Mouse (Mus musculus): Measurements from ENCODE around the gene Ttc26. TPM values are rescaled to one million over a fixed set of nuclear protein-coding genes. Genes with fewer than 3 reads are reported as not detected.
"Not testable (repeated sequence)": the region's sequence is repeated elsewhere in the genome, so short reads cannot be mapped to it uniquely, and the experiment has no call there.

Ttc26 gene
- total RNA-seq, 2 experiments from 2014 or later = 6.8 to 12.1 TPM

- intact Hi-C loops (cut with DNase I) = no loop called here
- DNase-seq (ENCODE audit: low spot score in 2 of 2) = no peak
These were observed 25.9 kb upstream of the Ttc26 start for GRCm38 (mm10) chr6:38355354-38355823.

- DNase-seq (ENCODE audit: low spot score in 2 of 2) = no peak
- intact Hi-C loops (cut with DNase I) = no loop called here
These were observed 25.4 kb upstream of the Ttc26 start for GRCm38 (mm10) chr6:38355862-38356261.

GRCm38 (mm10) chr6:38356661-38357433 is 24.4 kb upstream of the Ttc26 start:
- intact Hi-C loops (cut with DNase I); DNase-seq (ENCODE audit: low spot score in 2 of 2): not testable (repeated sequence)

- DNase-seq (ENCODE audit: low spot score in 2 of 2) = no peak
- intact Hi-C loops (cut with DNase I) = no loop called here
These were observed 23.5 kb upstream of the Ttc26 start for GRCm38 (mm10) chr6:38357603-38358252.

- no peak for DNase-seq (ENCODE audit: low spot score in 2 of 2)
- intact Hi-C loops (cut with DNase I) = no loop called here
These were observed 22.8 kb upstream of the Ttc26 start for GRCm38 (mm10) chr6:38358253-38359027.

GRCm38 (mm10) chr6:38359044-38359735 is 22.1 kb upstream of the Ttc26 start:
- DNase-seq (ENCODE audit: low spot score in 2 of 2); intact Hi-C loops (cut with DNase I): not testable (repeated sequence)

- no peak for DNase-seq (ENCODE audit: low spot score in 2 of 2)
- intact Hi-C loops (cut with DNase I) = no loop called here
These were observed 21.4 kb upstream of the Ttc26 start for GRCm38 (mm10) chr6:38359736-38360499.

GRCm38 (mm10) chr6:38361065-38361464 is 20.2 kb upstream of the Ttc26 start:
- intact Hi-C loops (cut with DNase I) = no loop called here
- DNase-seq (ENCODE audit: low spot score in 2 of 2) = no peak

GRCm38 (mm10) chr6:38361937-38362336 is 19.3 kb upstream of the Ttc26 start:
- intact Hi-C loops (cut with DNase I) = no loop called here
- no peak for DNase-seq (ENCODE audit: low spot score in 2 of 2)

GRCm38 (mm10) chr6:38363370-38363769 is 17.9 kb upstream of the Ttc26 start:
- DNase-seq (ENCODE audit: low spot score in 2 of 2) = no peak
- intact Hi-C loops (cut with DNase I) = no loop called here

- intact Hi-C loops (cut with DNase I) = no loop called here
These were observed 17.1 kb upstream of the Ttc26 start for GRCm38 (mm10) chr6:38364121-38364520.

GRCm38 (mm10) chr6:38369945-38370344 is 11.3 kb upstream of the Ttc26 start:
- intact Hi-C loops (cut with DNase I) = no loop called here
- DNase-seq (ENCODE audit: low spot score in 2 of 2) = no peak

More at GRCm38 (mm10) chr6:38364121-38364520, 17.1 kb upstream of the Ttc26 start:
- DNase-seq (ENCODE audit: low spot score in 2 of 2) = no peak

GRCm38 (mm10) chr6:38374271-38374670 is 7.0 kb upstream of the Ttc26 start:
- no peak for DNase-seq (ENCODE audit: low spot score in 2 of 2)
- intact Hi-C loops (cut with DNase I) = no loop called here

GRCm38 (mm10) chr6:38380764-38381128 is 523 bp upstream of the Ttc26 start:
- no peak for DNase-seq (ENCODE audit: low spot score in 2 of 2)
- intact Hi-C loops (cut with DNase I) = loop anchor here (5.0 kb wide), 1 partner anchor 52 kb away; the partner anchor contains the start of gene Ubn2

- intact Hi-C loops (cut with DNase I) = no loop called here
These were observed 8.4 kb downstream of the Ttc26 start for GRCm38 (mm10) chr6:38389671-38390070.

GRCm38 (mm10) chr6:38432457-38432856 is 51.2 kb downstream of the Ttc26 start:
- intact Hi-C loops (cut with DNase I) = loop anchor here (5.0 kb wide), 1 partner anchor 50 kb away; the partner anchor contains the start of gene Ttc26
- not testable (repeated sequence) for DNase-seq (ENCODE audit: low spot score in 2 of 2)

More at GRCm38 (mm10) chr6:38389671-38390070, 8.4 kb downstream of the Ttc26 start:
- peak; percentile 9 to 25 for DNase-seq (ENCODE audit: low spot score in 2 of 2)

- peak; percentile 98 to 99 for DNase-seq (ENCODE audit: low spot score in 2 of 2)
- intact Hi-C loops (cut with DNase I) = loop anchor here (1.0 to 5.0 kb wide), 2 partner anchors 51 to 100 kb away; partner anchors contain the start of genes Fmc1 and Ttc26
These were observed 52.2 kb downstream of the Ttc26 start, which contains the start of gene Ubn2 for GRCm38 (mm10) chr6:38433261-38434033. Gene Ubn2 (plus strand): TSS chr6:38433950.
